Mouse (Mus musculus) ZHBTc4 (cell line): ENCODE measurements around the gene Cul7.
A peak's percentile ranks its signal among the peaks of the same experiment; 100 is the strongest.

Experiments
- DNase-seq: peaks from one replicate; pipeline ENCODE4 v3.0.0-alpha.2; 2011; ENCODE audit warnings: low read depth, low spot score

The Cul7 gene

GRCm38 (mm10) chr17:46704887-46705835 is 55.0 kb downstream of the Cul7 start, which contains the start of gene Ppp2r5d:
TSS of gene Ppp2r5d (minus strand) at chr17:46705111.
- DNase-seq = peak; percentile 99

GRCm38 (mm10) chr17:46706375-46707089 is 56.4 kb downstream of the Cul7 start:
- DNase-seq = no peak

DNA sequence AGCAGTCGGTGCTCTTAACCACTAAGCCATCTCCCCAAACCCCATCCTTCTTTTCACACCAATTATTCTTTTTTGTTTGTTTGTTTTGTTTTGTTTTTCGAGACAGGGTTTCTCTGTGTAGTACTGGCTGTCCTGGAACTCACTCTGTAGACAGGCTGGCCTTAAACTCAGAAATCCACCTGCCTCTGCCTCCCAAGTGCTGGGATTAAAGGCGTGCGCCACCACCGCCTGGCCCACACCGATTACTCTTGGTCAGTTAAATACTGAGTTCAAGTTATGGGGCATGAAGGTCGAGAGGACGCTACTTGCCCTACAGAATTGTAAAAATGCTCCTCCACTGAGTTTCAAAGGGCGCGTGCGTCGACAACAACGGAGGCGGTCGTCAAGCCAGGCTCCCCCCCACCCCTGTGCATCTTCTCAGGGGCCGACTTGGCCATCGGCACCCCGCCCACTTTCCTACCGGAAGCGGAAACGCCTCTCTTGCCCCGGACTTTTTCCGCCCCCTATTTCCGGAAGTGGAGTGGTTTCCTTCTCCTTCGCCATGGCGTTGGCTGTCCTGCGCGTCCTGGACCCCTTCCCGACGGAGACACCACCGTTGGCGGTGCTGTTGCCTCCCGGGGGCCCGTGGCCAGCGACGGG is 60.9 kb downstream of the Cul7 start, which contains the start of gene Pex6:
Gene Pex6 (plus strand): TSS at position 505 of the 639 bp plus-strand sequence.
- DNase-seq = peak; percentile 97

DNA sequence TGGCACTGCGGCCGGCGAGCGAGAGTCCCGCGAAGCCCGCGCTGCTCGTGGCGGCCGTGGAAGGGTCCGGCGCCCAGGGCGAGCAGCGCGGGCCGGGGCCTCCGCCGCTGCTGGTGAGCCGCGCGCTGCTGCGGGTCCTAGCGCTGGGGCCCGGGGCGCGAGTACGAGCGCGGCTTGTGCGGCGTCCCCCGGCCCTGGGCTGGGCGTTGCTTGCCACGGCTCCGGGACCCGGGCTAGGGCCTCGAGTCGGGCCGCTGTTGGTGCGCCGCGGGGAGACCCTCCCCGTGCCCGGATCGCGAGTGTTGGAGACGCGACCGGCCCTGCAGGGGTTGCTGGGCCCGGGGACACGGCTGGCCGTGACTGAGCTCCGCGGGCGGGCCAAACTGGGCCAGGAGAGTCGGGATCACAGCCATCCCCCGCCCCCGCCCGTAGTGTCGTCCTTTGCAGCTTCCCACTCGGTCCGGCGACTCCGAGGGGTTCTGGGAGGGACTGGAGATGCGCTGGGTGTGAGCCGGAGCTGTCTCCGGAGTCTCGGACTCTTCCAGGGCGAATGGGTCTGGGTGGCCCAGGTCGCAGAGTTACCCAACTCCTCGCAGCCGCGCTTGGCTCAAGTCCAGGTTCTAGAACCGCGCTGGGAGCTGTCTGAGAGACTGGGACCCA is 61.6 kb downstream of the Cul7 start:
- peak; percentile 46 for DNase-seq

DNA sequence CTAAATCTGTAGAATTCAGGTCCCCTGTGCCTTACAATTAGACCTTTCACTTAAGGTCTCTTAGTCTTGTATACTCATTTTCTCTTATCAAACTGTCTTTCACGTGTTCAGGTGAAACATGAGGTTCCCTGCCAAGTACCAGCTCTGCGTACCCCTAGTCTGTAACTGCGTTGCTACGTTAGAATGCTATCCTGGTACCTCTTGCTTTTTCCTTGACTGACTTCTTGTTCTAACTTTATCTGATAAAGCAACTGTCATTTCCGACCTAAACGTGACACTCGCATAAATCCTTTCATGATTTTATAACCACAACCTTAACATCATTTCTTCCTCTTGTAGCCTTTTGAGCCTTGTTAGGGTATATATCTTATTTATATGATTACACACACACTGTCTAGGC is 62.3 kb downstream of the Cul7 start:
- DNase-seq = no peak

- DNase-seq = no peak
Observed at GRCm38 (mm10) chr17:46713849-46714248, 63.7 kb downstream of the Cul7 start.
